Mouse (Mus musculus) hindbrain, embryonic 14.5 days (tissue): ENCODE data around the gene Tshz2. TPM values are rescaled to one million over a fixed set of nuclear protein-coding genes. Genes with fewer than 3 reads are reported as not detected.
"Not testable (repeated sequence)": the region's sequence is repeated elsewhere in the genome, so short reads cannot be mapped to it uniquely, and the experiment has no call there.

ENCODE experiments used
- ATAC-seq: fragments of 200-750 bp; cut with Nextera tagmentation; 2 replicates; pipeline ENCODE4 v1.8.0; 2017; ENCODE audit warnings: moderate number of reproducible peaks, mild to moderate bottlenecking, moderate TSS enrichment, moderate library complexity; ENCODE audit not compliant: low FRiP score
- DNase-seq: peaks from one replicate; pipeline ENCODE4 v3.0.0-alpha.2; 2015; ENCODE audit warnings: low spot score
- H3K27ac ChIP-seq: fragments of 300-500 bp; sonication (generic); 2 replicates; pipeline ENCODE4 v1.5.1; 2014; ENCODE audit warnings: mild to moderate bottlenecking, moderate library complexity
- H3K27me3 ChIP-seq: fragments of 300-500 bp; sonication (generic); 2 replicates; pipeline ENCODE4 v1.6.1; 2014; ENCODE audit warnings: mild to moderate bottlenecking, low read length, mixed read lengths; ENCODE audit not compliant: control insufficient read depth, insufficient read depth
- H3K36me3 ChIP-seq: fragments of 300-500 bp; sonication (generic); replicated peaks from 2 replicates; pipeline ENCODE4 v1.6.1; 2014; ENCODE audit not compliant: control insufficient read depth, insufficient read depth
- H3K4me1 ChIP-seq: fragments of 300-500 bp; sonication (generic); replicated peaks from 2 replicates; pipeline ENCODE4 v1.6.1; 2014; ENCODE audit warnings: antibody characterized with exemption, low read length, mixed read lengths; ENCODE audit not compliant: control insufficient read depth, insufficient read depth
- H3K4me2 ChIP-seq: fragments of 300-500 bp; sonication (generic); replicated peaks from 2 replicates; pipeline ENCODE4 v1.6.1; 2014; ENCODE audit warnings: mild to moderate bottlenecking, moderate library complexity
- H3K4me3 ChIP-seq: fragments of 300-500 bp; sonication (generic); replicated peaks from 2 replicates; pipeline ENCODE4 v1.5.1; 2014; ENCODE audit warnings: mild to moderate bottlenecking, low read length
- H3K9ac ChIP-seq: fragments of 300-500 bp; sonication (generic); 2 replicates; pipeline ENCODE4 v1.6.1; 2014
- H3K9me3 ChIP-seq: fragments of 300-500 bp; sonication (generic); 2 replicates; pipeline ENCODE4 v1.6.1; 2016; ENCODE audit warnings: low read length; ENCODE audit not compliant: control insufficient read depth
- WGBS: fragments of 180-500 bp; shearing (Covaris S2); extraction: QIAGEN DNeasy Blood & Tissue Kit; methylation state at CpG from one replicate; pipeline ENCODE4 v1.1.7; 2014; 5-methylcytosine and 5-hydroxymethylcytosine counted together
- polyA plus RNA-seq: library from polyadenylated mRNA; unstranded; fragments of >200 nt; fragmentation: Nextera tagmentation; extraction: Ambion mirVana; gene quantifications from 2 replicates; pipeline ENCODE4 v1.2.1, GENCODE M21; 2014

The Tshz2 gene
- polyA plus RNA-seq, 1 experiment from 2014 or later, result 38.1 TPM

DNA sequence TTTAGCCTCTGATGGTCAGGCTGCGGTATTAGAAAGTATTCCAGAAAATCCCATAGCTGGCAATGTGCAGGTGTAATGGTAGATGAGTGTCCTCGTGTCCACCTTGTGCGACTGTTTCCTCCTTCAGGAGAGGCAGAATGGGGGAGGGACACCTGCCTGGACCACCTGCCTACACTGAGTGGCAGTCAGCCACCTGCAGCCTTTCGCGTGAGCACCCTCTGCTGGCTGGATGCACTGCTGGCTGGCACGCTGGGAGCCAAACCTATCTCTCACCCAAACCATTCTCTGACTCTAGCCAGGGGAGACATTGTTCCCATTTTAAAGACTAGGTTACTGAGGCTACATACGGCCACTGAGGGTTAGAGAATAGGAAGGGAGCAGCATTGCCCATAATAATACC is 216.3 kb downstream of the Tshz2 start:
- DNase-seq, result no peak
- Histone ChIP-seq H3K36me3 (no peaks in the 10 kb centered on the region), H3K4me2 (no peak overlapping the region), H3K9ac (no peak overlapping the region), H3K4me3 (no peak overlapping the region), H3K27ac (no peak overlapping the region), H3K4me1 (0 out of 2 replicates have a peak, but pooled peaks cover 6% of the 10 kb centered on the region), H3K9me3 (no peaks in the 10 kb centered on the region), H3K27me3 (no peaks in the 10 kb centered on the region)
- 0 out of 2 replicates have a peak, but pooled peaks have one; percentile 34 for ATAC-seq
- 46% methylated on average over 7 of the region's 7 CpGs for WGBS

DNA sequence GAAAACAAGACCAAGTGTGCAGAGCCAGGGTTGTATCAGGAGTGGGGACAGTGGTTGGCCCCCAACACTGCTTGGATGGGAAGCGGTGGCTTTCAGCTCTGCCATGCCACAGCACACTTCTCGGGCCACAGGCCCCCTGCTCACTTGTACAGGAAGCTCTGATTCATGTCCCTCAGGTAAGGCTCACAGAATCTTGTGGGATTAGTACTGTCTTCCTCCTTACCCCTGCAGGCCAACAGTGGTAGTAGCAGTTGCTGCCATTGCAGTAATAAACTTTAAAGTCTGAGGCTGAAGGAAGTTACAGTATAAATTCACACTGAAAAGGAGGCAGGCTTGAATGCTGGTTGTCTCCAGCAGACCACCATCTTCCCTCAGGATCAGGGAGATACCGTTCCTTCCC is 216.7 kb downstream of the Tshz2 start:
- no peak for ATAC-seq

DNA sequence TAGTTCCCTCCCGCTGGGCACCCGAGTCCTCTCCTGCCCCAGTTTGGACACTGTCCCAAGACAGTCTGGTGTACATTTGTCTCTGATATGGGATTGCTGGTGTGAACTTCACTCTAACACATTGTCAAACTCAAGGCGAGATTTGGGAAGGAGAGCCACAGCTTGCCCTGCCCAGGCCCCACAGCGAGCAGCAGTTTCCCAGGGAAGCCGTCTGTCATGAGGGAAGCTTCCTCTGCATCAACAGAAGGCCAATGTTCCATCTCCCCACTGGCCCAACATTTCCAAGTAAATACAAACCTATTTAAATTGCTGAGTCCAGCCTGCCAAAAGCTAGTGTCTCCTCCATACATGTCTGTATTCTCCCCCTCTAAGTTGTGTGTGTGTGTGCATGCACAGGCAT is 218.8 kb downstream of the Tshz2 start:
- H3K4me2 ChIP-seq, result no peak overlapping the region
- no peak for DNase-seq
- H3K9ac ChIP-seq, result no peak overlapping the region
- H3K27me3 ChIP-seq, result no peaks in the 10 kb centered on the region
- H3K4me3 ChIP-seq, result no peak overlapping the region
- H3K36me3 ChIP-seq, result no peaks in the 10 kb centered on the region
- 0 out of 2 replicates have a peak, but pooled peaks cover 6% of the 10 kb centered on the region for H3K4me1 ChIP-seq
- 83% methylated on average over 5 of the region's 5 CpGs for WGBS
- no peak for ATAC-seq
- H3K27ac ChIP-seq, result no peak overlapping the region
- H3K9me3 ChIP-seq, result no peaks in the 10 kb centered on the region

More for the DNA sequence above, 216.7 kb downstream of the Tshz2 start:
- Histone ChIP-seq H3K4me1 (0 out of 2 replicates have a peak, but pooled peaks cover 6% of the 10 kb centered on the region), H3K36me3 (no peaks in the 10 kb centered on the region), H3K4me3 (no peak overlapping the region), H3K27ac (no peak overlapping the region), H3K4me2 (no peak overlapping the region), H3K9me3 (no peaks in the 10 kb centered on the region), H3K27me3 (no peaks in the 10 kb centered on the region), H3K9ac (no peak overlapping the region)
- no peak for DNase-seq
- WGBS, result 73% methylated on average over 3 of the region's 3 CpGs

DNA sequence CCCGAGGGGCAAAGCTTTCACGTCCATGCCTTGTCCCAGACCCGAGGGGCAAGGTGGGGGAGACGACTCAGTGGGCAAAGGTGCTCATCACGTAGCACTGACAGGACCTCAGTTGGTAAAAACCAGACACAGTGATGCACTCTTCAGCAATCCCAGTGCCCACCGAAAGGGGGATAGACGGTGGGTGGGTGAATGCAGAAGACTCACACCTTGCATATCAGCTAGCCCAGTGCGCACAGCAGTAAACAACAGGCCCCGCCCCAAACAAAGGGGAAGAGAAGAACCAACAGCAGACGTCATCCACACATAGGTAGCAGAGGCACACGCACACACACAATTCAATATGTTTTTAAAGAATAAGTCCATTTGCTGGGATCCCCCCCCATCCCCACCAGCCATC is 221.7 kb downstream of the Tshz2 start:
- H3K4me1 ChIP-seq, result no peaks in the 10 kb centered on the region
- H3K4me3 ChIP-seq, result no peak overlapping the region
- no peak for ATAC-seq
- no peaks in the 10 kb centered on the region for H3K36me3 ChIP-seq
- no peak overlapping the region for H3K4me2 ChIP-seq
- H3K9me3 ChIP-seq, result no peaks in the 10 kb centered on the region
- WGBS, result 86% methylated on average over 11 of the region's 11 CpGs
- DNase-seq, result no peak
- no peak overlapping the region for H3K27ac ChIP-seq
- no peak overlapping the region for H3K9ac ChIP-seq
- no peaks in the 10 kb centered on the region for H3K27me3 ChIP-seq

DNA sequence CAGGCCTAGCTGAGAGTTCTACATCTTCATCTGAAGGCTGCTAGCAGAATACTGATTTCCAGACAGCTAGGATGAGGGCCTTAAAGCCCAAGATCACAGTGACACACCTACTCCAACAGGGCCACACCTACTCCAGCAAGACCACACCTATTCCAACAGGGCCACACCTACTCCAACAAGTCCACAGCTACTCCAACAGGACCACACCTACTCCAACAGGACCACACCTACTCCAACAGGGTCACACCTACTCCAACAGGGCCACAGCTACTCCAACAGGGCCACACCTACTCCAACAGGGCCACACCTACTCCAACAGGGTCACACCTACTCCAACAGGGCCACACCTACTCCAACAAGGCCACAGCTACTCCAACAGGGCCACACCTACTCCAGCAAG is 224.2 kb downstream of the Tshz2 start:
- not testable (repeated sequence) for DNase-seq, ATAC-seq, H3K36me3 ChIP-seq, H3K4me2 ChIP-seq, H3K9me3 ChIP-seq, H3K4me3 ChIP-seq, H3K9ac ChIP-seq, H3K27ac ChIP-seq, H3K27me3 ChIP-seq
- H3K4me1 ChIP-seq, result peaks cover 15% of the 10 kb centered on the region

DNA sequence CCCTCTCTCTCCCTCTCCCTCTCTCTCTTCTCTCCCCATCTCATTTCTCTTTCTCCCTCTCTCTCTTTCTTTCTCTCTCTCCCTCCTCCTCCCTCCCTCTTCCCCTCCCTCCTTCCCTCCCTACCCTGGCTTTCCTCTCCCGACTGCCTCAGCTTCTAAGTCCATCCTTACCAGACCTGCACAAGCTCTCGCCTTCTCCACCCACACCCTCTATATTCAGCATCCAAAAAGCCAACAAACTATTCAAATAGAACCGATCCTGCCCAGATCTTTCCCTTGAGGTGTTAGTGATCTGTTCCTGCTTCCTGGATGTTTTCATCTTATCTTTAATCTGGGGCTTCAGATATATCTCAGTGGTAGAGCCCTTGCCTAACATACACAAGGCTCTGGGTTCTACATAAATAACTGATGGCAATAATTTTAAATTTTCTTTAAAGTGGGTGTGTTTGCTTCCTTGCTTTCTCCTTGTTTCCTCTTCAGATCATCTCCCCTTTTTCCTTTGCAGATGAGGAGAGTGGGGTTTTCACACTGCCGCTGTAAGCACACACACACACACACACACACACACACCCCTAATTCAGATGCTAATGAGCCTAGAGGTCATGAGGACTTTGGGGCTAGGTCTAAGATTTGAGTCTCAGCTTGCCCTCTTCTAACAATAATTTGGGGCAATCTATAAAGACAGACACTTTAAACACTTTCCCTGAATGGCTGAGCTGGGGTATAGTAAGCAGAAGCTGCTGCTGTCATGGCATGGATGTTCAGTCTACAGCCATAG is 226.5 kb downstream of the Tshz2 start:
- no peaks in the 10 kb centered on the region for H3K27me3 ChIP-seq
- DNase-seq (no peak), ATAC-seq (no peak)
- H3K4me2 ChIP-seq, result no peak overlapping the region
- 44% methylated on average over 4 of the region's 4 CpGs for WGBS
- no peaks in the 10 kb centered on the region for H3K36me3 ChIP-seq
- H3K4me1 ChIP-seq, result peaks cover 19% of the 10 kb centered on the region
- H3K4me3 ChIP-seq, result no peak overlapping the region
- no peak overlapping the region for H3K9ac ChIP-seq
- H3K9me3 ChIP-seq, result no peaks in the 10 kb centered on the region
- no peak overlapping the region for H3K27ac ChIP-seq

DNA sequence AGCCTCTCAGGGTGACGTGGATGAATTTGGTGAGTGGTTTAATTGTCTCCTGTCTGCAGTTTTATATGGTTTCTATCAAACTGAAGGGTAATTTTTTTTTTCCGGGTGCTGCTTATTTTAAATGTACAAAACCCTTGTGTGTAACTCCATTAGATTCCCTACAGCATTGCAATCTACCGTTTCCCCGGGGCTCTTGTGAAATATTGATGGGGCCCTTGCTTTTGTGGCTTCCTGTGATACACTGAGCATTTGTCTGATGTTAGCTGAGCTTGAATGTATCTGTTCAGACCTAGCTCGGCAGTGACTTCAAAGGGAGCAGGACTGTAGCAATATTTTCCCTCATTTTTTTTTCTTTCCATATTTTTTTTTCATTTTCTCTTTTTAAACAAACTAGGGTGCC is 228.1 kb downstream of the Tshz2 start:
- no peaks in the 10 kb centered on the region for H3K27me3 ChIP-seq
- H3K36me3 ChIP-seq, result no peaks in the 10 kb centered on the region
- no peak overlapping the region for H3K4me3 ChIP-seq
- ATAC-seq (no peak), DNase-seq (no peak)
- no peak overlapping the region for H3K9ac ChIP-seq
- peaks cover 19% of the 10 kb centered on the region for H3K4me1 ChIP-seq
- H3K27ac ChIP-seq, result no peak overlapping the region
- H3K4me2 ChIP-seq, result no peak overlapping the region
- WGBS, result 40% methylated on average over 5 of the region's 5 CpGs
- no peaks in the 10 kb centered on the region for H3K9me3 ChIP-seq

DNA sequence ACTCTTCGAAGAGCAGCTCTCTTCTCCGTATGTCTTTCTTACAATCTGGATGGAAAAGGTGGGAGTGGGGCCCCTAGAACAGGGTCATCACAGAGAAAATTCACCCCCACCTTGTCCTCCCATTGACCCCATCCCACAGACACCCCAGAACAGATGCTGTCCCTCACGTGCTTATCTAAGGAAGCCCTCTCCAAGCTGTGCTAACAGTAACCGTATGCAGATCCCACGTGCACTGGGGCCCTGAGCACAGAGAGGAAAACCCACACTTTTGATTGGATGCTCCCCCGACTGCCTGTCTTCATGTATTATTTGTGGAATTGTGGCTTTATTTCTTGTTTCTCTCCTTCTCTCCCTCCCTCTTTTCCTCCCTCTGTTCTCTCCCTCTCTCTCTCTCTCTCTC is 229.9 kb downstream of the Tshz2 start:
- Histone ChIP-seq H3K27ac (no peak overlapping the region), H3K9ac (no peak overlapping the region), H3K36me3 (no peaks in the 10 kb centered on the region), H3K27me3 (no peaks in the 10 kb centered on the region), H3K4me2 (no peak overlapping the region), H3K4me1 (peaks cover 19% of the 10 kb centered on the region), H3K9me3 (no peaks in the 10 kb centered on the region), H3K4me3 (no peak overlapping the region)
- DNase-seq (no peak), ATAC-seq (no peak)
- WGBS, result 62% methylated on average over 6 of the region's 6 CpGs

DNA sequence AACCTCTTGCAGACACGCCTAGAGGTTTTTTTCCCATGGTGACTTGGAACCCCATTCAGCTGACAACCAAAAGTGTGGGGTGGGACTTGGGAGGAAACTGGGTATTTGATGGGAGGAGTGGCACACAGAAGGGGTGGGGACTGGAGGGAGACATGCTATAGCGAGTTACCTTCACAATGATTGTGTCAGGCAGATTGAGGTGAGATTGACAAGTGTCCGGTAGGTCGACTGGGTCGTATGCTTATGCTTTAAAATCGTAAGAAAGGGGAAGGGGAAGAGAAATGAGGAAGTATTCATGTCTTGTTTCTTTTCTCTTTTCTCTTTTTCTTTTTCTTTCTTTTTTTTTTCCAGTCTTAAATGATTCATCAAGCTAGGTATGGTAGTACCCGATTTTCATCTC is 236.7 kb downstream of the Tshz2 start:
- H3K36me3 ChIP-seq, result no peaks in the 10 kb centered on the region
- ATAC-seq (no peak), DNase-seq (no peak)
- 91% methylated on average over 7 of the region's 7 CpGs for WGBS
- no peak overlapping the region for H3K4me3 ChIP-seq
- no peak overlapping the region for H3K4me2 ChIP-seq
- no peaks in the 10 kb centered on the region for H3K27me3 ChIP-seq
- H3K4me1 ChIP-seq, result peaks cover 14% of the 10 kb centered on the region
- no peak overlapping the region for H3K9ac ChIP-seq
- H3K27ac ChIP-seq, result no peak overlapping the region
- H3K9me3 ChIP-seq, result no peaks in the 10 kb centered on the region

DNA sequence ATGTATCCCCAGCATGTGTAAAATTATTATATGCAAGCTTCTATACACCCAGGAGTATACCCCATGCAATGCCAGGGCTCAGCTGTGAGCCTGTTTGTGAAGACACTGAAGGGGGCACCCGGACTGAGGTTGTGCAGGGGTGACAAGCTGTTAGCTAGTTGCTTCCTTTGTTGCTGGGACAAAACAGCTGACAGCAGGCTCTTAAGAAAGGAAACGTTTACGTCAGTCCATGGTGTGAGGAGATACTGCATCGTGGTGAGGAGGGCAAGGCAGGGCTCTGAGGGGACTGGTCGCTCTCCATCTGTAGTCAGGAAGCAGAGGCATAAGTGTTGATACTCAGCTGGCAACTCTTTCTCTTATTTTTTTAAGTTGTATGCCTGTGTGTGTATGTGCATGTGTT is 237.7 kb downstream of the Tshz2 start:
- Histone ChIP-seq H3K27ac (no peak overlapping the region), H3K4me1 (peaks cover 14% of the 10 kb centered on the region), H3K9me3 (no peaks in the 10 kb centered on the region), H3K36me3 (no peaks in the 10 kb centered on the region), H3K4me2 (no peak overlapping the region), H3K4me3 (no peak overlapping the region), H3K27me3 (no peaks in the 10 kb centered on the region), H3K9ac (no peak overlapping the region)
- DNase-seq (no peak), ATAC-seq (no peak)
- WGBS, result 22% methylated on average over 5 of the region's 5 CpGs
